Mouse (Mus musculus): ENCODE data around the gene Cd6.

The Cd6 gene

DNA sequence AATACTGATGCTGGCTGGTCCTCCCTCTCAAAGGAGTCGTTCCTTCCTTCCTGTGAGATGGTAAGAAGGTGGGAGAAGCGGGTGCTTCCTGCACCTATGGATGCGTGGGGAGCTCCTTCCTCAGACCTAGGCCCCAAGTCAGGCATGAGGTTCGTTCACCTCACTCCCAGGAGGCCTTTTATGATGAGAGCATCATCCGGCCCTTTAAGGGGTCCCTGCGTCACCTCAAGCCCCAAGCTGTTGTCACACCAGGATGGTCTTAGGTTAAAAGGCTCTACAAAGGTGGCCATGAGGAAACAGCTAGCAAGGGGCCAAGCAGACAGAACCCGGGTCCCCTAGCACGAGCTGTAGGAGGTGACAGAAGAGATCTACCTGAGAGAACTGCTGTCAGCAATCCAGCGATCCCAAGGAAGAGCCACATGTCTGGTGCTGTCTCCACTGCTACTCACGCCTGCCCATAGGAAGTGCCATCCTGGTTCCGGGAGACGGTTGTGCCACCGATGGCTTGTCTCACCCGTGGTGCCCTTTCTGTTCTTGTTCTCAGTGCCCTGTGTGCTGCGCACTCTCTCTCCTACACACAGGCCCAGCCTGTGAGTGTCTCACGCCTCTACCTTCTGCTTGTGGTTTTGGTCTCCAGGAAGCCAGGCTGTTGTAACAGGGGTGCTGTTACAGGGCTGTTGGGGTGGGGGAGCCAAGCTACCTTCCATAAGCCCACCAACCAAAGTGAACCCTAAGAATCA is at the start of gene Cd6:
Gene Cd6, minus strand, starts transcription at position 623 of the 740 bp plus-strand sequence.
- DNase-seq (ENCODE audit: low spot score) = peak; percentile 74

DNA sequence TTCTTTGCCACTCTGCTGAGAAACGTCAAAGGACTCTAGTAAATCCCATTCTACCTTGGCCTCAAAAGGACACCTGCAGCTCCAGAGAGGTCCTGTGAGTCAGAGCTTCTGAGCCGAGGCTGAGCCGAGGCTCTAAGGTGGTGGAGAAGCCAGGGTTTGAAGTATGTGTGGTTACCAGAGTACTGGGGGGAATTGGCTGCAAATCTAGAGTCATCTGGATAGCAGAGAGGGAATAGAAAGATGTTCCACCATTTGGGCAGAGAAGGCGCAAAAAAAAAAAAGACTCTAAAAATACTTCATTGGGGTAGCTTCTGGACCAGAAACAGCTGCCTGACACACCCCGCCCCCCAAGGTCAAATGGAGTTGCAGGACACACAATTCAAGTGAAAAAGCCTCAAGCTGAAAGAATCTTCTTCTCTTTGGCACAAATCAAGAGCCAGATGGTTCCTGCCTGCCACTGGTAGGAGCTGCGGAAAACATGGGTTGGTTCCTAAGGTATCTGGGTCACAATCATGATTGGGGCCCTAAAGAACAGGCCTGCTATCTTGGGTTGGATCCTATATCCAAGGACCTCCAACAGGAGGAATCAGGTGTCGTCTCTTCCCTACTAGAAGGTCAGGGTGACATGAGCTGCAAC is 48.5 kb upstream of the Cd6 start:
- DNase-seq (ENCODE audit: low spot score) = no peak

DNA sequence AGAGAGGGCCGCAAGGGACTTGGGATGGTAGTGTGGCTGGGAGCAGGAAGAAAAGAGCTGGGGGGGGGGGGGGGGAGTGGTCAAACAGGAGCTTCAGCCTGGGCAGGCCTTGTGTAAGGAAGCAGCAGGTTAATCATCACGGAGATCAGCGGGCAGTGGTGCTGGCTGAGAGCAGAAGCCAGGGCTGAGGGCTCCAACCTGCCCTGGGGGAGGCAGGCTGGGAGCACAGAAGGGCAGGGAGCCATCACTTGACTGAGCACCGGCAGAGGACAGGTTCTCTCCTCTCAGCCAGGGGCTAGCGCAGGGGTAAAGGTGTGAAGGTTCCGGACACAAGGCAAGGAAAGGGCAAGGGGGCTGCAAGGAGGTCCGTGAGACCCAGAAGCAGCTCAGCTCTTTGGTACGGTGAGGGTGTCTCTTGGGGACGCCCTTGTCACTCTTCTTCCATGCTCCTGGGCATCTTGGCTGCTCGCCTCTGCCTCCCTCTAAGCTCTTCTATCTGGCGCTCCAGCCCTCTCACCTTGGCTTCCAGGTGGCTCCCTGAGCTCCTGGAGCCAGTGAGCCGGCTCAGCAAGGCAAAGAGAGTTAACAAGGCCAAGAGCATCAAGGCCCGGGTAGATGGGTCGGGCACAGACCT is 41.6 kb upstream of the Cd6 start:
- DNase-seq (ENCODE audit: low spot score) = no peak

DNA sequence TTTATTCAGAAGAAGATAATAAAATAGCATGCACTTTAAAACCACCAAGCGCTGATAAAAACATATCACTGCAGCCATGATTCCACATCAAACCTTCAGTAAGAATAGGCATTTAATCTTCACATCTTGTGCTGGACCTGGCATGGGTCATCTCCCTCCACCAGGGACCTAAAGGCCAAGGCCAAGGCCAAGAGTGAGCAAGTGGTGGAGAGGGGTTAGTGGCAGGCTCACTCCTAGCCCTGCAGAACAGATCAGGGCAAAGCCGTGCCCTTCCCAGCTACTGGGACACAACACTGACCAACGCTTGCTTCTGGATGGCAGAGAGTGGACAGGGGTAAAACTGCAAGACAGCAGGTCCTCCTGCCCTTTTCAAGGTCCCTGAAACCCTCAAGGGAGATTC is 40.8 kb upstream of the Cd6 start:
- DNase-seq (ENCODE audit: low spot score) = no peak

DNA sequence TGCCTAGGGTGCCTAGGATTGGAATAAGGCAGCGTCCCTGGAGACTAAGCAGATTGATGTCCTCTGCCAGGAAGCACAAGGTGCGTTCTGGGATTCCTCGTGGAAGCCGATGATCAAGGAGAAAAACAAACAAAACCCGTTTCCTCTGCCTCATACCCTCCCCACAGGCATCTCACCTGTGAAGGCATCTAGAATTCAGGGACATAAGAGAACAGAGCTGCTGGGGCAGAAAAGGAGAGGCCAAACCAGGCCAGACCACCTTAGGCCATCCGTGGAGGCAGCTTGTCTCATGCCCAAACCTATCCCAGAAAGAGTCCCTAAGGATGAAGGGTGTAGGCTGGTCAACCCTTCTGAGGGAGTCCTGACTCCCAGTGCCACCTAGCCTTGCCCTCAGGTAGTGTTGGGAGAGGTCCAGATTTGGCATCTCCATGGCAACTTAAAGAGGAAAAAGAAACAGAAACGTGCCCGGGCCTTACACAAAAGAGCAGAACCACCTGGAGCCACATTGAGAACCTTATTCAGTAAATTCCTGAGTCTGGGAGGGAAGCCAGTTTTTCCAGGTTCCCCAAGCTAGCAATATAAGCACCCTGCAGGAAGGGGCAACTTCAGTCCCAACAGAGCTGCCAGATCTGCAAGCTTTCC is 40.1 kb upstream of the Cd6 start, which contains the start of gene Tmem132a:
Gene Tmem132a, minus strand, starts transcription at position 55 of the 642 bp plus-strand sequence.
- DNase-seq (ENCODE audit: low spot score) = no peak

DNA sequence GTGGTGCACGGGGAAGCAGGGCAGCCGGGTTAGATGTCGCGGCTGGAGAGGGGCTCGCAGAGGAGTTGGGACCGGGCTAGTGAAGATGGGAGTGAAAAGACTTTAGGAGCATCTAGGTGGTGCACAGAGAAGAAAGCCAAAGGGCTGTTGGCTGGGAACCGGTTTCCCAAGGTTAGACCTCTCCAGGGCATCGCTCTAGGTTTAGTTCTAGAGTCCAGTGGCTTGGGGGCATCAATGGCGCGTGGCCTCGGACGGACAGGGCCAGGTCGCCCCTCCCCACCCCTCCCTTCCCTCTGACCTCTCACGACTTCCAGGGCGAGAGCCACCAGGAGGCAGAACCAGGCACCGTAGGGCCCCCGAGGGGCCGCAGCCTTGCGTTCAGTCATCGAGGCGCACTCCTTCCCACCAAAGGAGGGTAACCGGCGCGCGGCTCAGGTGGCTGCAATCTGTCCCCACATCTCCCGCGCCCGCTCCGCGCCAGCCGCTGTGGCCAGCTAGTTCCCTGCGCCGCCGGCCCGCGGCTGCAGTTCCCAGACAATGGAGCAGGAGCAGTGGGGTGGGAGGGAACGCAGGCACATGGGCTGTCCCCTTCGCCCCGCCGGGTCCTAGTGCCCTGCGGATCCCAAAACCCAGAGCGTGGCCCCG is 39.5 kb upstream of the Cd6 start:
- no peak for DNase-seq (ENCODE audit: low spot score)

DNA sequence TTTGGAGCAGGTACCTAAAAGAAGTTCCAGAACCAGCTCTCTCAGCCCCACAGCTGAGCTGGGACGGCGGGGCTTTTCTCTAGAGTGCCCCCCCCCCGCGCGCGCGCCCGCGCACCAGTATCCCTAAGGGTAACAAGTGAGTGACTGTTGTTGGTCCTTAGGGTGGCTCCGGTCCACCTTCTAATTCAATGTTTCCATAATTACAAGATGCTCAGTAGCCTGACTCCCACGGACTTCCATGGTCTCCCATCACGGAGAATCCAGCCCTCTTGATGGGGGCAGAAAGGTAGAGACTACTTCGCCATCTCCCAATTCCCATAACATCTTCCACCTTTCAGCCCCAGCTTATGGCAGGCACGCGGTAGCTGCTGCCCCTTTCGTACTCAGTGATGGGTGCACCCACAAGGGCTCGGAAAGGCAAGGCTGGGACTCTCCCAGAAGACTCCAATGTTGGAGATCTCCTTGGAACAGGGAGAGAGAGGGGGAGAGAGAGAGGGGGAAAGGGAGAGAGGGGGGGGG is 38.8 kb upstream of the Cd6 start:
- DNase-seq (ENCODE audit: low spot score) = no peak

DNA sequence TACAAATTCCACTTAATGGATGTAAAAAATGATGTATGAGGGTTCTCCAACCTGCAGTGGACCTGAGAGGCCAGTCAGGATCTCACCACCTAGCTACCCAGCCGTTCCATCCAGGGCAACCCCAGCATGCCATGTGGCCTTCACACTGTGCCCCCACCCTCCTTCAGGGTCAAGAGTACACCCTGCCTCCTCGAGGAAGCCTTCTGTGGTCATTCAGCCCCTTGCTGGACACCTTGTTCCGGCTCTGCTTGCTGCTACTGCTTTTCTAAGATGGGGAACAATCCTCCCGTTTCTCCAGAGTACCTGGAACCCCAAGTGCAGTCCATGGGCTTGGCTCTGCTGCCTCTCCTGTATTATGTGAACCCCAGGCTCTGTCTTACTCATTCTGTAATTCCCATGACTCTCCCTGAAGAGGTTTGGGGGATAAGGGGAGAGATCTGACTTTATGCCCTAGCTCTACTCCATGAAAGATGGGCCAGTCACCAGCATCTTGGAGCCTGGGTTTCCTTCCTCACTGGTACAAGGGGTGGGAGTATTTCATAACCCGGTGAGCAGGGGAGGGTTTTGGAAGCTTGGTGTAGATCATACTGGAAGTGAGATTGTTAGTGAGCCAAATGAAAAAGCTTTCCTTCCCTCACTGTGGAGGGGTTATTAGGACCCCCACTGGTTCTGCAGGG is 38.2 kb upstream of the Cd6 start:
- no peak for DNase-seq (ENCODE audit: low spot score)

DNA sequence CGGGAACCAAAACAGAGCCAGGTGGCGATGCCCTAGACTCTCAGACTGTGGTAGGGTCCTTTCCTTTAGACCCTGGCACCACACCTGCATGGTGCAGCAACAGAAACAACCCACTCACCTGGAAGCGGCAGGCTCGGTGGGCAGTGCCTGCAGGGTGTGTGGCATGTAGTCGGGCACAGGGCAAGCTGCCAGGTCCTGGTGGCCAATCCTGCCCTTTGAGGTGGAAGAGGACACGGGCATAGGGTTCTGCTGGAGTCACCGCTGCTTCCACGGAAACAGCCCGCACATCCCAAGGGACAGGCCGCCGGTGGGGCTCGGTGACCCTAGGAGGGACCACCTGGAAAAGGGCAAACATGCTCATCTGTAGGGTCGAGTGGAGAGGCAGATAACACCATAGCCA is 36.5 kb upstream of the Cd6 start:
- no peak for DNase-seq (ENCODE audit: low spot score)

DNA sequence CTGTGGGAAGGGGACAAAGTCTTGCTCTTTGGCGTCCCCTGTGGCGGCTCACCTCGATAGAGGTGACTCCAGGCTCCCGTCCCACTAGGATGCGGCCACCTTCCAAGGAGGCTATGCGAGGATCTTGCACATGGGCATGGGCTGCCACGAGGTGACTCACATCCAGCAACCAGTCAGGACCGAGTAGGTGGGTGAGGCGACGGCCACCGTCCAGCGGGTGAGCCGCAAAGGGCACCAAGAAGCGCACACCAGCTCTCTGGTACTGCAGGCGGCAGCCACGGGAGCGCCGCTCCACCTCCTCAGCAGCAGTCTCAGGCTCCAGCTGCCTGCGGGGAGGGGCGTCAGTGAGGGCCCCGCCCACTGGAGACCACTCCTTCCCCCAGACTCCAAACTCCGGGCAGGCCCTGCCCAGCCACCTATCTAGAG is 30.2 kb upstream of the Cd6 start:
- no peak for DNase-seq (ENCODE audit: low spot score)

DNA sequence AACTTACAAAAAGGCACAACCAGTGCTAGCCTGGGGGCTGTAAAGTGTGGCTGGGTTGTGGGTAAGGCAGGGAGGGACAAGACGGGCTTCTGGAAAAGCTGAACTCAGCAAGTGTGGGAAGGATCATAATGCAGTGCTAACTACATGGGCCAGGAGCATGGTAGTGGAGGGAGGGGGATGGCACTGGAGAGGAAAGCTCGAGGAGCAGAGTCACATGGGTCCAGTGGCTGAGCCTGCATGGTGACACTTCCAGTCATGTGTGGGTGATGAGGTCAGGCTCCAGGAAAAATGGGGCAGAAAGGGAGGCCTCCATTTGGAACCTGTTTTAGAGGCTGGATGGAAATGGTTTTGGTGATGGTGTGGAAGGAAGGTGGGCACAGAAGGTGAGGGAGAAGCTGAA is 26.7 kb upstream of the Cd6 start:
- DNase-seq (ENCODE audit: low spot score) = no peak

DNA sequence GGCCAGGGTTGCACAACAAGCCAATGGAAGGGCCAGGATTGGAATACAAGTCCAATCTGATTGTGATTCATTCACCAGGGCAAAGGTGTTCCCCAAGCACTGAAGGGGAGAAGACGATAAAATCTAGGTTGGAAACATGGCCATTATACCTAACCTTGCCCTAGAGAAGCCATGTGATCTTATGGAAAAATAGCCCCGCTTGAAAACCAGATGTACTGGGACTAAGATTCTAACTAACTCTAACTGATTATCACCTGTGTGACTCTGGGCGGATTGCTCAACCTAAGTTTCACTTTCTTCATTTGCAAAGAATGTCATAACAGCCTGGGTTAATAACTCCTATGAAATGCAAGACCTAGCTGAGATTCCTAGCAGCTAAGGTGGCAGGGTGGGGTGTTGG is 25.6 kb upstream of the Cd6 start:
- no peak for DNase-seq (ENCODE audit: low spot score)

DNA sequence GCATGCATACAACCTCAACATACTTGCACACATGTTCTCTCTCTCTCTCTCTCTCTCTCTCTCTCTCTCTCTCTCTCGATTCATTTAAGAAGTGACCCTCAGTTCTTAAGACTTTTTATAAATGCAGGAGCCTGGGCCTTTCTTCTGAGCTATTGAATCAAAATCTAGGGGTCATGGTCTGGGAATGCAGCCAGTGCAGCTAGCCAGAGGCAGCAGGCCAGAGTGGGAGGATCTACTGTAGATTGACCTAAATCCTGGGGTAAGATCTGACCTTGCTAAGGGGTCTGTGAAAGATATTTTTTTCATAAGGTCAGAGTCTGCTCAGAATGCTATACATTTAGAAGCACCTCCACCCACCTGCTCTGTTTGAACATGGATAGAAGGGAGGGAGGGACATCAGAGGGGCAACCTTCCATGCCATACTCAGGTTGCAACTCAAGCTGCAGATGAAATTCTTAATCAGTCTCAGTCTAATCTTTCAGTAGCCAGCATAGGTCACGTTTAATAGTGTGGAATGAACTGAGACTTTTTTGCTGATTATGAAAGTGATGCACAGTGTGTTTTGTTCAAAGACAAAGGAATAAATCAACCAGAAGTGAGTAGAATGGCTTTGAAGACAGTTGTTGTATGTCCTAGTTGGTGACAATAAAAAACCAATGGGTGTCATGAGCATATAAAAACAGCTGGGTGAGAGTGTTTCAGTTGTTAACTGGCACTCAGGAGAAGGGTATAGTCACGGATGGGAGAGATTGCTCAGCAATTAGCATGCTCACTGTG is 17.6 kb upstream of the Cd6 start:
- DNase-seq (ENCODE audit: low spot score) = no peak

DNA sequence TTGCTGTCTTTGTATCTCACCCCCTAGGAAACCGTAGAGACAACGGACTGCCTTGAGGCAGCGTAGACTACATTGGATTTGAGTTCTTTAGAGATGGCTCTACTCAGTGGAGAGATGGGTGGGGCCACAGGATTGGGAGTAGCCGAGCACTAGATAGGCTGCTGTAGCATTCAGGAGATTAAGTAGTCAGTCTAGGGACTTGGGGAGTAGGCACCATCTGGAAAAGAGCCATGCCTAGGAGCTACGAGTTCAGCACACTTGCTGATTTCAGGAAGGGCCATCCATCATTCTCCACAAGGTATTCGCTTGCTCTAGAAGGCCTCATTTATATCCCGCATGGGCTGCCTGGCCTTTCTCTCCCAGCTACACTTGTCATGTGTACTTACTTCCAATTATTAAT is 16.3 kb upstream of the Cd6 start:
- DNase-seq (ENCODE audit: low spot score) = no peak

DNA sequence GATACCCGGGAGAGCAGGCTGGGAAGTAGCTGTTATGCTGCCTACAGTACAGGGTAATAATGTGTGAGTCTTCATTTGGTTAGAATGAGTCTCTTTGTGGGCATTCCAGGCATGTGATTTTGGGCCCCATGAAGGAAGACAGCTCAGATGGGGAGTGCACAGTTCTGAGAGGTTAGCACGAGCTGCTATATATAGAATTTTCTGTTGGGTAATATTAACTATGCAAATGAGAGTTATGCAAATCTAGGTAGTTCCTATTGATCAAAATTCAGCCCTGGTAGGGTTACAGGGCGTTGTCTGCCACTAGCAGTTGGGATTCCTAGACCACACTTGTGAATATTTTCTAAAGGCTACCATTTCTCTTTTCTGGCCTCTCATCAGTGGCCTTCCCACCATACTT is 15.6 kb upstream of the Cd6 start:
- no peak for DNase-seq (ENCODE audit: low spot score)

DNA sequence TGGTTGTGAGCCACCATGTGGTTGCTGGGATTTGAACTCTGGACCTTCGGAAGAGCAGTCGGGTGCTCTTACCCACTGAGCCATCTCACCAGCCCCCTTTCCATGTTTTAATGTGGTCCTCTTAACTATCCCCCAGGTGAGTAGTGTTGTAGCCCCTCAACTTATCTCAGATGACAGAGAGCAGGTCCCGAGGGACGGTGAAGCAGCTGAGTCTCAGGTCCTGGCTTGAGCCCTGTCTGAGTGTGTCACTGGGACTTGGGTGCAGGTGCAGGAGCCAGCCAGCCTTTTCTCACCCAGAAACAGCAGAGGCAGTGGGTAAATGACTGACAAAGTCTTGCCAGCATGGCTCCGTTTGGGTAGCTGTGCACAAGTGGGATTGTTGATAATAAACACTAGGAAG is 14.3 kb upstream of the Cd6 start:
- DNase-seq (ENCODE audit: low spot score) = no peak

DNA sequence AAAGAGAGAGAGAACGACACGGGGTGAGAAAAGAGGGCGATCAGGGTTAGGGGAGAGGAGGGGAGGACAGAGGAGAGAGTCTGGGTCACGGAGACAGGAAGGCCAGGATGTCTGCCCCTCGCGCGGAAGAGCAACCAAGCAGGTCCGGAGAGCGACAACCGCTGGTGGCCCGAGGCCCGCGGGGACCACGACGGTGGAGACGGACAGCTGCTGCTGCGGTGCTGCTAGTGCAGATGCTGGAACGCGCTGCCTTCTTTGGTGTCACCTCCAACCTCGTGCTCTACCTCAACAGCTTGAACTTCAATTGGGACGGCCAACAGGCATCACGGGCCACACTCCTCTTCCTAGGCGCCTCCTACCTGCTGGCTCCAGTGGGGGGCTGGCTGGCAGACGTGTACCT is 13.1 kb upstream of the Cd6 start:
- no peak for DNase-seq (ENCODE audit: low spot score)

DNA sequence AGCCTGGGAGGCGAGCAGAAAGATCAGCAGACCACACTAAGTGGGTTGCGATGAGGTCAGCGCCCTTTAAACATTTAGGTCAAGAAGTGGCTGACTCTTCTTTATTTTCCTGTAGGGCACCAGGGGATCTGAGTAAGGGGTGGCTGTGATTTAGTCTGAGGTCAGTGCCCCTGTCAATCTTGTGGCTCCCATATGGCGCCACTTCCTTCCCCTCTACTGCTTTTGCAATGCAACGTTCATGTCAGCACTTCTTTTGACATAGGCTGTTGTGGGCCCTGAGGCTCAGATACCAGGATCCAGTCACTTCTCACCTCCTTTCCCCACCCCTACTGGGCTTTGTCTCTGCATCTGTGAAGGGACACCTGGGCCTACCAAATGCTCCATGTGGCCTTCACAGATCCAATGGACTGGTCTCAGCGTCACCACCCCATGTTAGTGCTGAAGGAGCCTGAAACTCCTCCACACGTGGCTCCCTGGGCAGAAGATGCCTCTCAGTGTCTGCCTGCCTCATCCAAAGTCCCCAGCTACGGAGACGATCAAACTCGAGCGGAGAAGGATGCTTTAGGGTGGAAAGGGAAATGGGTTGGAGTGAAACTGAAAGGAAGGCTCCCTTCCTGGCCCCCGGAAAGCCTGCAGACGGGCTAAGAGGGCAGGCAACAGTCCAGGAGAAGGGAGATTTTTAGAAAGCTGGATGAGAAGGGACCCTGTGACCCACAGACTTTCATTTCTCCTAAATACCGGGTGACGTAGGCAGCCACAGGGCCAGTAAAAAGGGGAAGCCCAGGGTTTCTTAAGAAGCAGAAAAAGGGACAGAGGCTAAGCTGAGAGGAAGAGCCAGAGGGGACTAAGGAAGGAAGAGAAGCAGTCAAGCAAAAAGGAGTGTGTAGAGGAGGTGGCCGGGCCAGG is 12.1 kb upstream of the Cd6 start:
- no peak for DNase-seq (ENCODE audit: low spot score)

DNA sequence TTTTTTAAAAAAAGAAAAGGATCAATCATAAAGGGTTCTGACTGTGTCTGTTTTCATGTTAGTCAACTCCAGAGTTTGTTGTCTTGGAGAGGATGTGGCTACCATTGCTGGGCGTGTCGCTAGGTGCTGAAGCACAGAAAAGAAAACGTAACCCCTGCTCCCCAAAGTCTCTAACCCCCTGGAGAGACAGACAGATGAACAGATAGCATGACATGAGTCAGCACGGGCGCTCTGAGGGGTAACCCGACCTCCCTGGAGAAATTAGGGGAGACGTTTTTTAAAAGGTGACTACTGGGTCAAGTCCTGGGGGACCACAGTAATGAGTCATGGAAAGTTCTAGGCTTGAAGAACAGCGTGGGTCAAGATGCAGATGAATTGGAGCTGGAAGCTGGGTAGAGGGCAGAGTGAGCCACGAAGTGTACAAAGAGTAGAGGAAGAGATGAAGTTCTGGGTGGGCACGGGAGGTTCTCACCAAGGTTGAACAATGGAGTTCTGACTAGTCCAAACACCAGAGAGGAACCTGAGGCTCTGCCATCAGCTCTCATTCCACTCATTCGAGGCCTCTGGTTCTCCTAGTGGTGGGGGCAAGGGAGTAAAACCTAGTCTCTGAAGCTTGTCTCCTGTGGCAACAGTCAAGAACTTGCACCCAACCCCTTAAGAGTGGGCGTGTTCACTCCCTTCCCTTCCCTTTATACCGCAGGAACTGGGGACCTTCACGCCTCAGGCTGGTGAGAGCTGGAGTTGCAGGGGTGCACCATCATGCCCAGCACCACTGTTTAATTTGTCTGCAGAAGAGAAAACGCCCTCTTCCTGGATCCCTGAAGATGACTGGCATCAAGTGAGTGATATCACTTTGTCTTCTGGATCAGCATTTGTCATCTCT is 9.4 kb upstream of the Cd6 start, which contains the start of gene Slc15a3:
Gene Slc15a3, plus strand, starts transcription at position 718 of the 883 bp plus-strand sequence.
- no peak for DNase-seq (ENCODE audit: low spot score)

All from T-cell, adult 2 months (primary cell).